In genomic region chr10:83354333-83354719, GRCm38 (mm10) we compare ENCODE assay signal across 8 mouse cellular contexts. TPM values are rescaled to one million over a fixed set of nuclear protein-coding genes. Genes with fewer than 3 reads are reported as not detected.
DNase-seq lines count a peak whose midpoint lies in the region; ATAC-seq and TF ChIP-seq lines count a peak whose summit lies in the region.

No protein-coding gene starts in this region.

- H3K36me3 ChIP-seq in liver, adult 2 months (ENCODE audit: control insufficient read depth, insufficient read depth, low read length) = no peaks in the 10 kb centered on the region
- H3K36me3 ChIP-seq in embryonic facial prominence, embryonic 15.5 days = no peaks in the 10 kb centered on the region

- 0 out of 2 replicates have a peak, but pooled peaks have one; percentile 2 for TF ChIP-seq CTCF in liver, adult 2 months (IDR thresholded peaks at IDR 0.05; ENCODE audit: low read depth, low read length)

- no peak for DNase-seq in cerebellum, adult 11 months
- DNase-seq in liver, adult 2 months (ENCODE audit: extremely low read depth, low read depth, low spot score) = peak; percentile 52
- DNase-seq in liver = no peak
- DNase-seq in adrenal gland, postnatal 4 days (ENCODE audit: low spot score in 2 of 2) = no peak
- no peak for DNase-seq in frontal cortex, postnatal 25 days (ENCODE audit: low spot score in 2 of 2)

- peak overlapping the region; percentile 36 for H3K4me2 ChIP-seq in embryonic facial prominence, embryonic 15.5 days (replicated peaks)

- no peak overlapping the region for H3K9ac ChIP-seq in liver, adult 2 months (ENCODE audit: low read depth, low read length)
- no peak overlapping the region for H3K9ac ChIP-seq in embryonic facial prominence, embryonic 15.5 days

- H3K27ac ChIP-seq in liver, adult 2 months (replicated peaks; ENCODE audit: insufficient read depth, low read depth, low read length) = no peak overlapping the region
- H3K27ac ChIP-seq in embryonic facial prominence, embryonic 15.5 days (replicated peaks) = peak overlapping the region; percentile 55; the same call in 1 of the 2 replicates

- WGBS in liver, adult 2 months = 62% methylated on average over 8 of the region's 8 CpGs
- 46% methylated on average over 8 of the region's 8 CpGs for WGBS in embryonic facial prominence, embryonic 15.5 days

- peak; percentile 68; the same call in 1 of the 2 replicates for ATAC-seq in cerebellum, adult (ENCODE audit: insufficient number of reproducible peaks, low FRiP score, low TSS enrichment)
- ATAC-seq in embryonic facial prominence, embryonic 15.5 days (ENCODE audit: insufficient number of reproducible peaks, low FRiP score, low TSS enrichment, low read depth) = 0 out of 2 replicates have a peak, but pooled peaks have one; percentile 11
- ATAC-seq in megakaryocyte progenitor cell, adult 5-6 weeks (replicated peaks; ENCODE audit: poor library complexity) = peak; percentile 47

- peaks cover 4% of the 10 kb centered on the region; the same call in 1 of the 2 replicates for H3K4me1 ChIP-seq in liver, adult 2 months (ENCODE audit: control insufficient read depth, insufficient read depth, low read length)
- H3K4me1 ChIP-seq in embryonic facial prominence, embryonic 15.5 days = peaks cover 10% of the 10 kb centered on the region

- H3K9me3 ChIP-seq in embryonic facial prominence, embryonic 15.5 days (replicated peaks) = no peaks in the 10 kb centered on the region

- no peaks in the 10 kb centered on the region for H3K27me3 ChIP-seq in liver, adult 2 months (ENCODE audit: control insufficient read depth, insufficient read depth, low read length)
- no peaks in the 10 kb centered on the region for H3K27me3 ChIP-seq in embryonic facial prominence, embryonic 15.5 days

- H3K79me2 ChIP-seq in liver, adult 2 months (ENCODE audit: control insufficient read depth, insufficient read depth, low read length) = no peaks in the 10 kb centered on the region

- no peak for TF ChIP-seq POLR2A in liver, adult 2 months (IDR thresholded peaks at IDR 0.05; ENCODE audit: extremely low read depth, insufficient read depth, low read length)

- H3K4me3 ChIP-seq in liver, adult 2 months (ENCODE audit: insufficient read depth, low read depth, low read length) = no peak overlapping the region
- H3K4me3 ChIP-seq in embryonic facial prominence, embryonic 15.5 days (replicated peaks) = no peak overlapping the region

RNA-seq across cellular contexts. Expression of gene D10Wsu102e, which starts 5.7 kb away (rescaled TPM):
- total RNA-seq in liver, adult 2 months (2014; rRNA removed) = 0.28 and 0.34 TPM in 2 replicates
- 0.12 and 0.13 TPM in 2 replicates for polyA plus RNA-seq in liver, adult 2 months (2012; rRNA removed)
- polyA plus RNA-seq in embryonic facial prominence, embryonic 15.5 days (2015; fragmentation: Nextera tagmentation; extraction: Ambion mirVana) = 0.61 and 0.63 TPM in 2 replicates
- total RNA-seq in megakaryocyte progenitor cell, adult 5-6 weeks (2015) = 0.88 and 1.2 TPM in 2 replicates
- total RNA-seq in megakaryocyte progenitor cell, adult 5-6 weeks (2017) = 0.87 and 1.0 TPM in 2 replicates
- total RNA-seq in adrenal gland, postnatal 4 days (2021) = 1 to 10 TPM; 1.2 to 1.3 TPM

RNA-seq across cellular contexts. Expression of gene Slc41a2, which starts 16.6 kb away (rescaled TPM):
- 7.4 and 9.5 TPM in 2 replicates for total RNA-seq in liver, adult 2 months (2014; rRNA removed)
- 4.3 and 4.5 TPM in 2 replicates for polyA plus RNA-seq in liver, adult 2 months (2012; rRNA removed)
- polyA plus RNA-seq in embryonic facial prominence, embryonic 15.5 days (2015; fragmentation: Nextera tagmentation; extraction: Ambion mirVana) = 2.3 and 2.5 TPM in 2 replicates
- total RNA-seq in megakaryocyte progenitor cell, adult 5-6 weeks (2015) = 0.05 and 0.15 TPM in 2 replicates
- total RNA-seq in megakaryocyte progenitor cell, adult 5-6 weeks (2017) = 0.27 and 1.2 TPM in 2 replicates
- total RNA-seq in adrenal gland, postnatal 4 days (2021) = 1 to 10 TPM; 5.0 to 6.6 TPM

Comparison
In these comparisons a context has a peak if more than half of its experiments do, and no peak if none do; other contexts are left out.
1. ATAC-seq: peak in every context shown above with its lines; median percentile 68 in cerebellum, adult; 47 in megakaryocyte progenitor cell, adult 5-6 weeks; 11 in embryonic facial prominence, embryonic 15.5 days.